Mouse (Mus musculus) thymus, adult 2 months (tissue): Measurements from ENCODE around the gene Sult2a2. TPM values are rescaled to one million over a fixed set of nuclear protein-coding genes. Genes with fewer than 3 reads are reported as not detected.
"Not testable (repeated sequence)": the region's sequence is repeated elsewhere in the genome, so short reads cannot be mapped to it uniquely, and the experiment has no call there.

Experiments used
- DNase-seq: peaks from one replicate; pipeline ENCODE4 v3.0.0; 2021
- H3K27ac ChIP-seq: fragments of 200-500 bp; 2 replicates; pipeline ENCODE4 v1.5.1; 2012; ENCODE audit warnings: low read length, control low read depth; ENCODE audit not compliant: control insufficient read depth, insufficient read depth
- H3K27me3 ChIP-seq: fragments of 200-500 bp; 2 replicates; pipeline ENCODE4 v1.6.1; 2012; ENCODE audit warnings: mild to moderate bottlenecking, low read length, moderate library complexity, mixed read lengths; ENCODE audit not compliant: control insufficient read depth, insufficient read depth
- H3K36me3 ChIP-seq: fragments of 200-500 bp; 2 replicates; pipeline ENCODE4 v1.6.1; 2012; ENCODE audit warnings: mild to moderate bottlenecking, low read length, moderate library complexity; ENCODE audit not compliant: control insufficient read depth, insufficient read depth
- H3K4me1 ChIP-seq: fragments of 200-500 bp; replicated peaks from 2 replicates; pipeline ENCODE4 v1.6.1; 2012; ENCODE audit warnings: low read length; ENCODE audit not compliant: control insufficient read depth, insufficient read depth
- H3K4me3 ChIP-seq: fragments of 200-500 bp; 2 replicates; pipeline ENCODE4 v1.5.1; 2012; ENCODE audit warnings: mild to moderate bottlenecking, low read length, control low read depth, moderate library complexity; ENCODE audit not compliant: control insufficient read depth, insufficient read depth
- CTCF ChIP-seq: fragments of 200-500 bp; IDR thresholded peaks from 2 replicates; pipeline ENCODE4 v1.5.1; 2012; ENCODE audit warnings: mild to moderate bottlenecking, control low read depth, low read length, moderate library complexity, borderline replicate concordance; ENCODE audit not compliant: control insufficient read depth, poor library complexity, insufficient read depth; ENCODE audit errors: extremely low read depth
- POLR2A ChIP-seq: fragments of 200-500 bp; IDR thresholded peaks from 2 replicates; pipeline ENCODE4 v1.6.1; 2012; ENCODE audit warnings: mild to moderate bottlenecking, low read length, control low read depth, moderate library complexity; ENCODE audit not compliant: control insufficient read depth, poor library complexity, insufficient read depth; ENCODE audit errors: extremely low read depth
- WGBS: fragments of 180-500 bp; shearing (Covaris S2); methylation state at CpG from one replicate; pipeline ENCODE4 v1.1.7; 2018; 5-methylcytosine and 5-hydroxymethylcytosine counted together
- polyA plus RNA-seq: library from polyadenylated mRNA; depleted of rRNA; stranded (reverse); fragments of >200 nt; gene quantifications from 2 replicates; pipeline ENCODE4 v1.2.3, GENCODE M21; 2012; rRNA removed

The Sult2a2 gene
- polyA plus RNA-seq: not detected in 2 replicates

DNA sequence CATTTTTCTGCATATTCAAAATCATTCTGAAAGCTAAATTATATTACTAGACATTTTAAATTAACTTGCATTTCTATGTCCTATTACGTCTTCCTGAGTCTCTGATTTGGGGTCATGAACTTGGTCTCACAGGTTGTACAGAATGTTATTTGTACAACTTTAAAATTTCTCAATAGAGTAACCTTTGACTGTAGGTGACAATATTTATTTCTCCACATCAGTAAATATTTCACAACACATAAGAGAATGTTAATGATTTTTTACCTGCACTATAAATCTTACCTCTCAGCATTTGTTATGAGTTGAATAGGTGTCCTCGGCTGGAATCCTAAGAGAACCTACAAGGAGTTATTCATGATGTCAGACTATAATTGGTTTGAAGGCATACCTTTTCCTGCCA lies at the start of gene Sult2a2:
Sult2a2 (plus strand) TSS at position 301 of the 400 bp plus-strand sequence.
- not testable (repeated sequence) for DNase-seq, H3K4me3 ChIP-seq, H3K27ac ChIP-seq, H3K27me3 ChIP-seq, H3K4me1 ChIP-seq, H3K36me3 ChIP-seq
- WGBS: 98% methylated on average over 2 of the region's 2 CpGs

DNA sequence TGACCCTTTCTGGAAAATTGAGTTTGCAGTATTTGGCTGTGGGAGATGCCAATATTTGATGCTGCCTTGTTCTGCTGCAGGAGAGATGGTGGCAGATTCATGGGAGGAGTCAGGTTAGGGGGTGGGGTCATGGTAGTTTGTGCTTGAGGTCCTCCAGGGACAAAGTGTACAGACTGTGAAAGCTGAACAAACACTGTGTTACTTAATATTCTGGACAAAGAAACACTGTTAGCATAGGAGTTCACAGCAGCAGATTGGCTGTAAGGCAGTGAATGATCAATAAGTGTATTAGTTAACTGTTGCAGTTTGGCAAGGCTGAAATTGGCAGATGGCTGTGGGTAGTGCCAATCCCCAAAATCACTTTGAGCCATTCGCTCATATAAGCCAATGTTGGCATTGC lies 80.6 kb downstream of the Sult2a2 start:
- no peak for TF ChIP-seq CTCF
- TF ChIP-seq POLR2A: no peak
- Histone ChIP-seq H3K4me1 (no peaks in the 10 kb centered on the region), H3K36me3 (no peaks in the 10 kb centered on the region), H3K27me3 (no peaks in the 10 kb centered on the region), H3K4me3 (no peak overlapping the region), H3K27ac (no peak overlapping the region)
- DNase-seq: no peak
- WGBS: 88% methylated on average over 1 of the region's 1 CpGs

Other genes starting within 250 kb of the Sult2a2 start
- not detected in 2 replicates for gene Bsph2, start 162.4 kb upstream of the Sult2a2 start, polyA plus RNA-seq
- gene Sult2a5, start 109.5 kb upstream of the Sult2a2 start, polyA plus RNA-seq: not detected in 2 replicates
- not detected in 2 replicates for gene Sult2a1, start 103.9 kb downstream of the Sult2a2 start, polyA plus RNA-seq